Mouse (Mus musculus) cerebellum, adult 11-12 months (tissue): ENCODE results near the gene Rae1.

Source experiments
- DNase-seq: peaks from one replicate; pipeline ENCODE4 v3.0.0; 2022

The Rae1 gene

DNA sequence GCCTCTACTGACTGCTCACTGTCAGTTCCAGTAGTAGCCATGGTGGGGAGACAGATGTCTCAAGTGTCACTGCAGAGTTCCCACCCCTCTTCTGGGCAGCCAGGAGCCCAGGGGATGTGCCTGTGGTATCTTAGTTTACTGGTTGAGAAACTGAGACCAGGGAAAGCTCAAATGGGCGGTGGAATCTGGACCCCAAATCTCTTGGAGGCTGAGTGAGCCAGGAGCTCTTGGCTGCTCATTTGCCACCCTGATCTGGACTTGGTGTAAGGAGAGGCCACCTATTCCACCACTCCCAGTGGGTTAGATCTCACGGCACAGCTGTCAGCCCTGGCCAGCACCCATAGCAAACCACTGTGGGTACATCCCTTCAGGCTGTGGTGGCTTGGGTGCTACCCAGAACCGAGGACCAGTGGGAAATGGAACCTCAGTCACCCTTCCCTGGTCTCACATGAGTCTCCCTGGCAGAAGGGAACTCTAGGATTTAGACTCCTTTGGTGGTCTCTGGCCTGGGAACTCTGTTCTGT is 28.7 kb downstream of the Rae1 start:
- DNase-seq: no peak

GRCm38 (mm10) chr2:173030591-173031338 is 30.8 kb downstream of the Rae1 start:
- no peak for DNase-seq

- DNase-seq: no peak
These were observed 33.6 kb downstream of the Rae1 start for GRCm38 (mm10) chr2:173033531-173033930.

GRCm38 (mm10) chr2:173034998-173035397 is 35.1 kb downstream of the Rae1 start:
- DNase-seq: no peak

- DNase-seq: no peak
These were observed 35.7 kb downstream of the Rae1 start for GRCm38 (mm10) chr2:173035653-173036052.

GRCm38 (mm10) chr2:173036055-173036454 is 36.1 kb downstream of the Rae1 start:
- no peak for DNase-seq

GRCm38 (mm10) chr2:173036611-173037010 is 36.7 kb downstream of the Rae1 start:
- no peak for DNase-seq

DNA sequence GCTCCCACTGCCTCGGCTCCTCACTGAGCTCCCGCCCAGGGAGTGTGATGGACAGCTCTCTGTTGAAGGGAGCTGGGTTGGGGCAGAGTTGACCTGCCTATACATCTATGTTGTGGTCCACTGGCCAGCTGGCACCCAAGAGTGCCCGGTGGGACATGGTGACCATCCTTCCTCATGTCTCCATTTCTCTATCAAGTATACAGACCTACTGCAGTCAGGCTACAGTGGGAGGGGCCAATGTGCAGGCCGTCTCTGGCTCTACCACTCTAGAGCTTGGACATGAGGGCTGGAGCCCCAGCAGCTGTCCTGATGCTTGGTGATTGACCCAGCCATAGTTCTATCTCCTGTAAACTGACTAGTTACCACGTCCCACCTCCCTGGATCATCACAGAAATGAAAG is 37.4 kb downstream of the Rae1 start:
- no peak for DNase-seq

DNA sequence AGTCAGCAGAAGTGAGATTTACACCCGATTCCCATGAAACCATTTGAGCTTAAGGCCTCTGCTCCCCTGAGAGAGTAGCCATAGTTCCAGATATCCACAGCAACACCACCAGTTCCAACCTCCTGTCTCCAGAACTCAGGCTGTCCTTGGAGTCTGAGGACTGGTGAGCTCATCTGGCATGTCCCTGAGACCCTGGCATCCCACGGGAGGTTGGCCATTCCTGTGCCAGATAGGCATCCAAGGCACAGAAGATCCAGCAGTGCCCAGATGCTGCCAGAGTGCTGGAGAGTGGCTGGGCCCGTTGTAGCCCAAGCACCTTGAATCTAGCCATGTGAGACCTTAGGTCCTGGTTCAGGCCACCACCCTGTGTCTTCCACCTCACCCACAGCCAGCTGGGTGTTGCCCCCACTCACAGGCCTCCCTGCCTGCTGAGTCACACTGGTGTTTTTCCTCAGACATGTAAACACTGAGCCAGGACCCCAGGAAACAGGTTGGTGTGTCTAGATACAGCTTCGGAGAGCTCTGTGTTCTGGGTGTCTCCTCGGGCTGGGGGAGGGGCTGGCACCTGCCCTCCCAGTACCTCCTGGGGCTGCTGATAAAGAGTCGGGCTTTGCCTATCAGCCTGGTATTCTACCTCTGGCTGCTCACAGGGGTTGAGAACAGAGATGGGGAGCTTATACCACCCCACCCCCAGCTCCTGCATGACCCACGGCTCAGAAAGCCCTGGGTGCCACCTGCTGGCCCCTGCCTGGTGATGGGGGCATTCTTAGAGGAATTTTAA is 38.1 kb downstream of the Rae1 start:
- DNase-seq: no peak

DNA sequence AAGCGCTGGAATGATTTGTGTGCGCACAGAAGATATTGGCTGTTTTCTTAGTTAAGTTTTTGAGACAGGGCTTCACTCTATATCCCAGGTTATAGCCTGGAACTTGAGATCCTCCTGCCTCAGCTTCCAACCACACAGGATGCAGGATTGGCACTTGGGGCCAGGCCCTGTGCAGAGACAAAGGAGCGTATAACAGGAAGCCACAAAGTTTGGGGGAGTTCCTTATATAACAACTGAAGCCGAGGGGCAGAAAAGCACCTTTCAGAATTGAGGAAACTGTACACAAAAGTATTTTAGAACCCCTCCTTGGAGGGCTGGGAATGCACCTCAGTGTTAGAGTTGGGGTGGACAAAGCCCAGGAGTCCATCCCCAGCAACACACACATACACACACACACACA is 39.1 kb downstream of the Rae1 start:
- no peak for DNase-seq

- DNase-seq: no peak
These were observed 40.9 kb downstream of the Rae1 start for GRCm38 (mm10) chr2:173040803-173041202.

GRCm38 (mm10) chr2:173041242-173041641 is 41.3 kb downstream of the Rae1 start:
- DNase-seq: no peak

DNA sequence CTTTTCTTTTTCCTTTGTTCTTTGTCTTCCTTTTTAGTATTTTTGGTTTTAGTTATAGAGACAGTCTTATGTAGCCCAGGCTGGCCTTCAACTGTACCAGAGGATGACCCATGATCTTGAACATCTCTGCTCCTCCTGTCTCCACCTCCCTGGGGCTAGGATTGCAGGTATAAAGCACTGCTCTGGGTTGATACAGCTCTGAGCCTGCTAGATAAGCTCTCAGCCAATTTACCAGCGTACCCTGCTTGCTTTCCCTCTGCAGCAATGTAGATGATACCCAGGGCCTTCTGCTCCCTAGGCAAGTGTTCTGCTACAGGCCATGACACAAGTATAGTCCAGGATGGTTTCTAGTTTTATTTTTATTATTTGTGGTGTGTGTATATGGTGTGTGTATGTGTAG is 42.0 kb downstream of the Rae1 start:
- no peak for DNase-seq

- no peak for DNase-seq
These were observed 42.7 kb downstream of the Rae1 start for GRCm38 (mm10) chr2:173042504-173043162.

- no peak for DNase-seq
These were observed 44.5 kb downstream of the Rae1 start for GRCm38 (mm10) chr2:173044198-173044970.

DNA sequence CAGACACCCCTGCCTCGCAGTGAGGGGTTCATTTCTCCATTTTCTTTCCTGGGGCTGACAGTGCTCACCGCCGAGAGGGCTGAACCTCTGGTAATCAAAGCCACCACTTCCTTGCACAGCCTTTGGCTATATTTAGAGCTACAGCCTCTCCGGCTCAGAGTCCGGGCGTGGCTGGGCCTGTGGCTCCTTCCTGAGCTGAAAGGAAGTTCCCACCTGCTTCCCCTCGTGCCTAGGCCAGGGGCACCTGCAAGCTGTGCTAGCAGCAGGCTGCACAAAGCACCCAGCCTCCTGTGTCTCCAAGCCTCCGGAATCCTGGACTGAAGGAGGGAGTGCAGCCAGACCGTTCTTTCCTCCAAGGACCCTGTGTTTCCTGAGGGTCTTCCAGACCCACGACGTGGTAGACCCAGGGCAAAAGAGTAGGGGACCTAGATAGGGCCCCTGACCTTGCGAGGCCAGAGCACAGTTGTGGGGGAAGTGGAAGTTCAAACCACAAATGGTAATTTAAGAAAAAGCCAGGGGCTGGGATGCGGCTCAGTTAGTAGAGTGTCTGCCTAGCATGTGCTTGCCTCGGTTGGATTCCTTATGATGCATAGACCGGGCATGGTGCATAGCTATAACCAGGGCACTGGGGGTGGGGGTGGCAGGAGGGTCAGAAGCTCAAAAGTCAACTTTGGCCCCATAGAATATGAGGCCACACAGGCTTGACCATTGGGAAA is 46.8 kb downstream of the Rae1 start:
- DNase-seq: no peak

GRCm38 (mm10) chr2:173047471-173047870 is 47.6 kb downstream of the Rae1 start:
- no peak for DNase-seq

- DNase-seq: no peak
These were observed 48.3 kb downstream of the Rae1 start for GRCm38 (mm10) chr2:173048041-173048745.

- DNase-seq: no peak
These were observed 49.3 kb downstream of the Rae1 start for GRCm38 (mm10) chr2:173049231-173049630.

- no peak for DNase-seq
These were observed 49.9 kb downstream of the Rae1 start for GRCm38 (mm10) chr2:173049817-173050216.

DNA sequence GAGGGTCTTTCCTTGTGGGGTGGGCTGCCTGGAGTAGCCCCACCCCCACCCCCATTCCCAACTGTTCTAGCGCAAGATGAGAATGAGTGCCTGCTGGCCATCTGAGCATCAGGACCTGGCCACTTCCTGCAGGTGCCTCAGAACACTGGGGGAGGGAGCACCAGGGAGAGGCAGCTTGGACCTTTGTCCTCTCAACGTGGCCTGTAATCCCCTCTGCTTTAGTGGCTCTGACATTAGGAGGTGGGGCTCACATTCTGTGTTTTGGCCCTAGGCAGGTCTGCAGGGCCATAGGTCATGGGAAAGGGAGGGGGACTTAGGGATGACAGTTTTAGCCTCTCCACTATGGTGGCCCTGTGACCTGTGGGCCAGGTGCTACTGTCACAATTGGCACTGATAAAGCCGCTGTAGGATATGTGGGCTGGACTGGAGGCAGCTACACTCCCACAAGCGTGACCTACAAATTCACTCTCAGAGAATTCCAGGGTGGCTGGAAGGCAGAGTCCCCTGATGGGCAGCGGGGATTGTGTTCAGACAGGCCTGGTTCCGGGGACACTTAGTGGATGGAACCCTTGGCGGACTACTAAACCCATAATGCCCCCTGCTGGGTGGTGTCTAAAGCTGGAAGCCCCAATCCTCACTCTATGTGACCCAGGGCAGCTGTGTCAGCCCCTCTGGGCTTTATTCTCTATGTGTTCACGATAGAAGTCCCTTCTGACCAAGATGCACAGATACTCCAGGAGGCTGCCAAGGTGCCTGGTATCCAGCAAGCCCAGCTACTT is 50.9 kb downstream of the Rae1 start:
- no peak for DNase-seq
